Mouse (Mus musculus): ENCODE measurements around the gene Nol6.

DNA sequence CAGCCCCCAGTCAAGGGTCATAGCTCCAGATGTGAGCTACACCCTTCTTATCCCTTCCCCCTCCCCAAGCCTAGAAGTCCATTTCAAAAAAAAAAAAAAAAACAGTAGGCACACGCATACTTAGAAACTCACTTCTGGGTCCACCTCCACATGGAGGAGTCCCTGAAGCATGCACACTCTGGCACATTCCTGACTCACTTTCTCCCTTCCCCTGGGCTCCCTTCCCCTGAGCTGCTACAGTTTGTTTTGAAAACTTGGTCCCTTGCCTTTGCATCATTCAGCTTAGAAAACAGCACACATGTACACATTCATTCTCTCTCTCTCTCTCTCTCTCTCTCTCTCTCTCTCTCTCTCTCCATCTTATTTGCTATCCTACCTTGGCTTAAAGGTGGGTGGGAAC lies 31.3 kb downstream of the Nol6 start:
- TF ChIP-seq CTCF (conservative IDR thresholded peaks at IDR 0.05; ENCODE audit: insufficient read depth, insufficient read length, low read depth, low read length) (no peak), POLR2A (IDR thresholded peaks at IDR 0.05; ENCODE audit: low read depth, low read length) (no peak)
